8 mouse cellular contexts compared by ENCODE assay signal in genomic region chrX:74352645-74353466, GRCm38 (mm10). TPM values are rescaled to one million over a fixed set of nuclear protein-coding genes. Genes with fewer than 3 reads are reported as not detected.
A peak's percentile ranks its signal among the peaks of the same experiment; 100 is the strongest.
DNase-seq lines count a peak whose midpoint lies in the region; ATAC-seq lines count a peak whose summit lies in the region.

No protein-coding gene starts in this region.

- H3K4me2 ChIP-seq in kidney, embryonic 14.5 days (replicated peaks; ENCODE audit: low read depth, low read length) = peak overlapping the region; percentile 60
- H3K4me2 ChIP-seq in hindbrain, embryonic 12.5 days (replicated peaks) = peak overlapping the region; percentile 56
- peak overlapping the region; percentile 59 for H3K4me2 ChIP-seq in midbrain, embryonic 15.5 days

- no peaks in the 10 kb centered on the region for H3K27me3 ChIP-seq in kidney, embryonic 14.5 days (ENCODE audit: control insufficient read depth, insufficient read depth, low read length)
- no peaks in the 10 kb centered on the region for H3K27me3 ChIP-seq in hindbrain, embryonic 12.5 days
- H3K27me3 ChIP-seq in midbrain, embryonic 15.5 days (replicated peaks) = no peaks in the 10 kb centered on the region

- no peak overlapping the region for H3K27ac ChIP-seq in kidney, embryonic 14.5 days (ENCODE audit: low read depth, low read length)
- peak overlapping the region; percentile 35 for H3K27ac ChIP-seq in hindbrain, embryonic 12.5 days
- H3K27ac ChIP-seq in midbrain, embryonic 15.5 days = peak overlapping the region; percentile 71

- H3K36me3 ChIP-seq in kidney, embryonic 14.5 days (ENCODE audit: control insufficient read depth, insufficient read depth, low read length) = no peaks in the 10 kb centered on the region
- H3K36me3 ChIP-seq in hindbrain, embryonic 12.5 days = no peaks in the 10 kb centered on the region
- H3K36me3 ChIP-seq in midbrain, embryonic 15.5 days (replicated peaks) = no peaks in the 10 kb centered on the region

- no peak for DNase-seq in kidney, postnatal 10 days
- peak; percentile 16 for DNase-seq in ZHBTc4 (ENCODE audit: low read depth, low spot score)
- DNase-seq in right cerebral cortex, adult 18-20 months = no peak
- no peak for DNase-seq in embryo, embryonic 11 days
- no peak for DNase-seq in retina, embryonic 14.5 days (ENCODE audit: low spot score)

- no peaks in the 10 kb centered on the region for H3K9me3 ChIP-seq in kidney, embryonic 14.5 days (ENCODE audit: control insufficient read depth, low read length)
- no peaks in the 10 kb centered on the region for H3K9me3 ChIP-seq in hindbrain, embryonic 12.5 days (replicated peaks)
- H3K9me3 ChIP-seq in midbrain, embryonic 15.5 days = no peaks in the 10 kb centered on the region

- H3K4me1 ChIP-seq in kidney, embryonic 14.5 days (ENCODE audit: control insufficient read depth, insufficient read depth, low read length) = no peaks in the 10 kb centered on the region
- no peaks in the 10 kb centered on the region for H3K4me1 ChIP-seq in hindbrain, embryonic 12.5 days
- H3K4me1 ChIP-seq in midbrain, embryonic 15.5 days = no peaks in the 10 kb centered on the region

- H3K9ac ChIP-seq in kidney, embryonic 14.5 days (ENCODE audit: low read depth, low read length) = peak overlapping the region; percentile 60
- peak overlapping the region; percentile 58 for H3K9ac ChIP-seq in hindbrain, embryonic 12.5 days
- peak overlapping the region; percentile 45 for H3K9ac ChIP-seq in midbrain, embryonic 15.5 days

- 33% methylated on average over 13 of the region's 13 CpGs for WGBS in kidney, embryonic 14.5 days
- WGBS in hindbrain, embryonic 12.5 days = 31% methylated on average over 13 of the region's 13 CpGs
- 19% methylated on average over 13 of the region's 13 CpGs for WGBS in midbrain, embryonic 15.5 days

- peak; percentile 70 for ATAC-seq in kidney, embryonic 14.5 days (ENCODE audit: low FRiP score, low TSS enrichment)
- ATAC-seq in hindbrain, embryonic 12.5 days (ENCODE audit: low FRiP score) = peak; percentile 80
- peak; percentile 55 for ATAC-seq in midbrain, embryonic 15.5 days (replicated peaks)

- H3K4me3 ChIP-seq in kidney, embryonic 14.5 days (ENCODE audit: low read length) = peak overlapping the region; percentile 46
- H3K4me3 ChIP-seq in hindbrain, embryonic 12.5 days = peak overlapping the region; percentile 41
- peak overlapping the region; percentile 43 for H3K4me3 ChIP-seq in midbrain, embryonic 15.5 days

RNA-seq across cellular contexts. Expression of gene Lage3, which starts 0.6 kb away (rescaled TPM):
- polyA plus RNA-seq in kidney, embryonic 14.5 days (2014; fragmentation: Nextera tagmentation; extraction: Ambion mirVana) = 128 and 153 TPM in 2 replicates
- polyA plus RNA-seq in hindbrain, embryonic 12.5 days (2016; fragmentation: Nextera tagmentation; extraction: Ambion mirVana) = 90.1 and 94.4 TPM in 2 replicates
- polyA plus RNA-seq in midbrain, embryonic 15.5 days (2015; fragmentation: Nextera tagmentation; extraction: Ambion mirVana) = 59.8 and 62.3 TPM in 2 replicates

RNA-seq across cellular contexts. Expression of gene Ubl4a, which starts 20.2 kb away (rescaled TPM):
- polyA plus RNA-seq in kidney, embryonic 14.5 days (2014; fragmentation: Nextera tagmentation; extraction: Ambion mirVana) = 56.5 and 74.6 TPM in 2 replicates
- 56.7 and 63.1 TPM in 2 replicates for polyA plus RNA-seq in hindbrain, embryonic 12.5 days (2016; fragmentation: Nextera tagmentation; extraction: Ambion mirVana)
- 67.1 and 71.1 TPM in 2 replicates for polyA plus RNA-seq in midbrain, embryonic 15.5 days (2015; fragmentation: Nextera tagmentation; extraction: Ambion mirVana)

RNA-seq across cellular contexts. Expression of gene Slc10a3, which starts 20.3 kb away (rescaled TPM):
- 16.2 and 23.5 TPM in 2 replicates for polyA plus RNA-seq in kidney, embryonic 14.5 days (2014; fragmentation: Nextera tagmentation; extraction: Ambion mirVana)
- 10.1 and 10.5 TPM in 2 replicates for polyA plus RNA-seq in hindbrain, embryonic 12.5 days (2016; fragmentation: Nextera tagmentation; extraction: Ambion mirVana)
- polyA plus RNA-seq in midbrain, embryonic 15.5 days (2015; fragmentation: Nextera tagmentation; extraction: Ambion mirVana) = 9.9 and 10.5 TPM in 2 replicates

RNA-seq across cellular contexts. Expression of gene Plxna3, which starts 24.0 kb away (rescaled TPM):
- 11.1 and 11.7 TPM in 2 replicates for polyA plus RNA-seq in kidney, embryonic 14.5 days (2014; fragmentation: Nextera tagmentation; extraction: Ambion mirVana)
- 48.6 and 51.8 TPM in 2 replicates for polyA plus RNA-seq in hindbrain, embryonic 12.5 days (2016; fragmentation: Nextera tagmentation; extraction: Ambion mirVana)
- 64.4 and 75.0 TPM in 2 replicates for polyA plus RNA-seq in midbrain, embryonic 15.5 days (2015; fragmentation: Nextera tagmentation; extraction: Ambion mirVana)

RNA-seq across cellular contexts. Expression of gene Fam50a, which starts 40.0 kb away (rescaled TPM):
- 46.9 and 52.9 TPM in 2 replicates for polyA plus RNA-seq in kidney, embryonic 14.5 days (2014; fragmentation: Nextera tagmentation; extraction: Ambion mirVana)
- 62.3 and 65.8 TPM in 2 replicates for polyA plus RNA-seq in hindbrain, embryonic 12.5 days (2016; fragmentation: Nextera tagmentation; extraction: Ambion mirVana)
- 59.9 and 62.2 TPM in 2 replicates for polyA plus RNA-seq in midbrain, embryonic 15.5 days (2015; fragmentation: Nextera tagmentation; extraction: Ambion mirVana)
